Comparison of ENCODE assay signal across 10 mouse cellular contexts in the genomic region with DNA sequence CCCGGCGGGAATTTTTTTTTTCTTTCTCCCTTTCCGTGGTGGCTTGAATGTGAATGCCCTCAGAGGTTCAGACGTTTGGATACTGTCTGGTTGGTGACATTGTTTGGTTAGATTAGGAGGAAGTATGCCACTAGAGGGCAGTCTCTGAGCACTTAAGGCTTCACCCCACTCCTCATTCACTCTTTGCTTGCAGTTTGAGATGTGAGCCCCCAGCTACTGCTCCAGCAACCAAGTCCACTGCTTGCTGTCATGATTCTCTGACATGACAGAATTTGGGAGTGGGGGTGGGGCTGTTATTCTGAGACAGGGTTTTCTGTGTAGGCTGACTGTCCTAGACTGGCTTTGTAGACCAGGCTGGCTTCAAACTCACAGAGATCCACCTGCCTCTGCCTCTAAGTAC. TPM values are rescaled to one million over a fixed set of nuclear protein-coding genes. Genes with fewer than 3 reads are reported as not detected.
A peak's percentile ranks its signal among the peaks of the same experiment; 100 is the strongest.
DNase-seq lines count a peak whose midpoint lies in the region; ATAC-seq lines count a peak whose summit lies in the region.
"Had no signal": no experiment of that assay in that cellular context is flagged by ENCODE, and none has a peak within 500 bp of the region (broad histone marks: within the 10 kb centered on the region; RNA-seq: fewer than 3 reads in every experiment).

No protein-coding gene starts in this region.

- H3K27me3 ChIP-seq in embryonic facial prominence, embryonic 11.5 days (ENCODE audit: control insufficient read depth, insufficient read depth, low read length), result no peaks in the 10 kb centered on the region
- H3K27me3 ChIP-seq in embryonic facial prominence, embryonic 10.5 days (replicated peaks; ENCODE audit: low read depth, poor library complexity, severe bottlenecking), result no peaks in the 10 kb centered on the region
- H3K27me3 ChIP-seq: hindbrain, embryonic 15.5 days; neural tube, embryonic 13.5 days had no signal

- no peak overlapping the region for H3K9ac ChIP-seq in embryonic facial prominence, embryonic 11.5 days (replicated peaks; ENCODE audit: low read length)
- H3K9ac ChIP-seq: hindbrain, embryonic 15.5 days; neural tube, embryonic 13.5 days had no signal

- no peak overlapping the region for H3K4me2 ChIP-seq in embryonic facial prominence, embryonic 11.5 days (ENCODE audit: low read depth, low read length)
- H3K4me2 ChIP-seq: hindbrain, embryonic 15.5 days; neural tube, embryonic 13.5 days had no signal

- 10% methylated on average over 4 of the region's 4 CpGs for WGBS in embryonic facial prominence, embryonic 11.5 days
- WGBS in embryonic facial prominence, embryonic 10.5 days, result 11% methylated on average over 4 of the region's 4 CpGs

- no peaks in the 10 kb centered on the region for H3K36me3 ChIP-seq in embryonic facial prominence, embryonic 11.5 days (replicated peaks; ENCODE audit: control insufficient read depth, insufficient read depth, low read depth, low read length)
- peaks cover 3% of the 10 kb centered on the region for H3K36me3 ChIP-seq in embryonic facial prominence, embryonic 10.5 days (replicated peaks)

- no peaks in the 10 kb centered on the region for H3K9me3 ChIP-seq in embryonic facial prominence, embryonic 11.5 days (replicated peaks; ENCODE audit: control insufficient read depth, low read length)
- H3K9me3 ChIP-seq in embryonic facial prominence, embryonic 10.5 days, result no peaks in the 10 kb centered on the region
- H3K9me3 ChIP-seq: hindbrain, embryonic 15.5 days; neural tube, embryonic 13.5 days had no signal

- no peaks in the 10 kb centered on the region for H3K4me1 ChIP-seq in embryonic facial prominence, embryonic 11.5 days (ENCODE audit: control insufficient read depth, insufficient read depth, low read length)
- H3K4me1 ChIP-seq in embryonic facial prominence, embryonic 10.5 days, result no peaks in the 10 kb centered on the region
- H3K4me1 ChIP-seq: hindbrain, embryonic 15.5 days; neural tube, embryonic 13.5 days had no signal

- no peak overlapping the region for H3K4me3 ChIP-seq in embryonic facial prominence, embryonic 11.5 days (ENCODE audit: low read depth, low read length)
- no peak overlapping the region for H3K4me3 ChIP-seq in embryonic facial prominence, embryonic 10.5 days
- H3K4me3 ChIP-seq: hindbrain, embryonic 15.5 days; neural tube, embryonic 13.5 days had no signal

- peak; percentile 73 for DNase-seq in embryonic facial prominence, embryonic 11.5 days (ENCODE audit: low spot score)
- DNase-seq in embryonic facial prominence, embryonic 10.5 days (ENCODE audit: low spot score), result no peak
- peak; percentile 72 to 75 for DNase-seq in left cerebral cortex, postnatal 14 days (ENCODE audit: low spot score in 2 of 2)
- DNase-seq in left cerebral cortex, adult 11 months (ENCODE audit: low spot score), result no peak
- DNase-seq in ZHBTc4 (ENCODE audit: low read depth, low spot score), result peak; percentile 82
- peak; percentile 50 for DNase-seq in layer of hippocampus, adult 9-10 months (ENCODE audit: low spot score)
- peak; percentile 85 for DNase-seq in retina, embryonic 14.5 days (ENCODE audit: low spot score)
- no peak for DNase-seq in ovary, postnatal 14 days (ENCODE audit: low spot score)

- intact Hi-C loops in left cerebral cortex, postnatal 14 days (cut with DNase I), result no loop called here

- 0 out of 2 replicates have a peak, but pooled peaks have one; percentile 15 for ATAC-seq in embryonic facial prominence, embryonic 11.5 days (replicated peaks; ENCODE audit: insufficient number of reproducible peaks, low FRiP score, low TSS enrichment, low read depth)

- no peak overlapping the region for H3K27ac ChIP-seq in embryonic facial prominence, embryonic 11.5 days (replicated peaks; ENCODE audit: low read depth, low read length)
- no peak overlapping the region for H3K27ac ChIP-seq in embryonic facial prominence, embryonic 10.5 days (replicated peaks)
- H3K27ac ChIP-seq: hindbrain, embryonic 15.5 days; neural tube, embryonic 13.5 days had no signal

RNA-seq across cellular contexts. Expression of a gene that starts 12.9 kb away (rescaled TPM):
- polyA plus RNA-seq in embryonic facial prominence, embryonic 11.5 days (2014; fragmentation: Nextera tagmentation; extraction: Ambion mirVana), result 14.5 and 15.9 TPM in 2 replicates
- polyA plus RNA-seq in embryonic facial prominence, embryonic 10.5 days (2016; fragmentation: Nextera tagmentation; extraction: Ambion mirVana), result 10.6 and 12.2 TPM in 2 replicates
- total RNA-seq in left cerebral cortex, postnatal 14 days (2021), result 10 to 100 TPM; 26.8 to 30.6 TPM

RNA-seq across cellular contexts. Expression of a gene that starts 17.0 kb away (rescaled TPM):
- polyA plus RNA-seq in embryonic facial prominence, embryonic 11.5 days (2014; fragmentation: Nextera tagmentation; extraction: Ambion mirVana), result 32.7 and 36.4 TPM in 2 replicates
- polyA plus RNA-seq in embryonic facial prominence, embryonic 10.5 days (2016; fragmentation: Nextera tagmentation; extraction: Ambion mirVana), result 30.9 and 31.0 TPM in 2 replicates
- 10 to 100 TPM; 20.3 to 21.8 TPM for total RNA-seq in left cerebral cortex, postnatal 14 days (2021)

RNA-seq across cellular contexts. Expression of a gene that starts 32.0 kb away (rescaled TPM):
- polyA plus RNA-seq in embryonic facial prominence, embryonic 11.5 days (2014; fragmentation: Nextera tagmentation; extraction: Ambion mirVana), result 0.57 and 1.0 TPM in 2 replicates
- 0.20 TPM in 1 of 2 replicates, not detected in the other for polyA plus RNA-seq in embryonic facial prominence, embryonic 10.5 days (2016; fragmentation: Nextera tagmentation; extraction: Ambion mirVana)
- total RNA-seq in left cerebral cortex, postnatal 14 days (2021), result not detected

RNA-seq across cellular contexts. Expression of a gene that starts 46.9 kb away (rescaled TPM):
- polyA plus RNA-seq in embryonic facial prominence, embryonic 11.5 days (2014; fragmentation: Nextera tagmentation; extraction: Ambion mirVana), result 1.9 and 19.5 TPM in 2 replicates
- polyA plus RNA-seq in embryonic facial prominence, embryonic 10.5 days (2016; fragmentation: Nextera tagmentation; extraction: Ambion mirVana), result 0.20 TPM in 1 of 2 replicates, not detected in the other
- total RNA-seq in left cerebral cortex, postnatal 14 days (2021), result 1 to 10 TPM in 1 of 2 experiments, under 1 TPM in 1; 0.53 to 1.3 TPM

RNA-seq across cellular contexts. Expression of a gene that starts 49.1 kb away (rescaled TPM):
- polyA plus RNA-seq in embryonic facial prominence, embryonic 11.5 days (2014; fragmentation: Nextera tagmentation; extraction: Ambion mirVana), result 23.1 and 28.0 TPM in 2 replicates
- 38.2 and 38.6 TPM in 2 replicates for polyA plus RNA-seq in embryonic facial prominence, embryonic 10.5 days (2016; fragmentation: Nextera tagmentation; extraction: Ambion mirVana)
- total RNA-seq in left cerebral cortex, postnatal 14 days (2021), result 100 to 1,000 TPM; 184 TPM

Comparison
In these comparisons a context has a peak if more than half of its experiments do, and no peak if none do; other contexts are left out.
1. DNase-seq: peak in embryonic facial prominence, embryonic 11.5 days (single experiment), left cerebral cortex, postnatal 14 days (2 of 2), ZHBTc4 (single experiment), layer of hippocampus, adult 9-10 months (single experiment) and retina, embryonic 14.5 days (single experiment); none in embryonic facial prominence, embryonic 10.5 days (single experiment), left cerebral cortex, adult 11 months (single experiment) and ovary, postnatal 14 days (single experiment).